Mouse (Mus musculus): ENCODE results near the gene Ric1.

Ric1 gene

GRCm38 (mm10) chr19:29641510-29641909 lies 119.4 kb downstream of the Ric1 start:
- no peak for DNase-seq

- no peak for DNase-seq
Measured at GRCm38 (mm10) chr19:29642211-29642610, 120.1 kb downstream of the Ric1 start.

GRCm38 (mm10) chr19:29643194-29643922 lies 121.3 kb downstream of the Ric1 start:
- DNase-seq: no peak

- peak; percentile 16 to 29 for DNase-seq
Measured at GRCm38 (mm10) chr19:29644747-29645146, 122.7 kb downstream of the Ric1 start.

- DNase-seq: peak; percentile 99
Measured at GRCm38 (mm10) chr19:29647651-29648549, 125.8 kb downstream of the Ric1 start, which contains the start of gene Ermp1. Gene Ermp1 (minus strand): TSS chr19:29648415.

GRCm38 (mm10) chr19:29648550-29648914 lies 126.5 kb downstream of the Ric1 start:
- no peak for DNase-seq

GRCm38 (mm10) chr19:29649683-29650082 lies 127.6 kb downstream of the Ric1 start:
- no peak for DNase-seq

GRCm38 (mm10) chr19:29653768-29654265 lies 131.7 kb downstream of the Ric1 start:
- no peak for DNase-seq

- no peak for DNase-seq
Measured at GRCm38 (mm10) chr19:29655148-29655547, 133.1 kb downstream of the Ric1 start.

GRCm38 (mm10) chr19:29656029-29656428 lies 133.9 kb downstream of the Ric1 start:
- no peak for DNase-seq

All from cerebellum, postnatal 10 days (tissue).